Mouse (Mus musculus) mammary gland, adult 2 months (tissue): Measurements from ENCODE around the gene Aasdh. TPM values are rescaled to one million over a fixed set of nuclear protein-coding genes. Genes with fewer than 3 reads are reported as not detected.

ENCODE experiments used
- polyA plus RNA-seq: library from polyadenylated mRNA; depleted of rRNA; stranded (reverse); fragments of >200 nt; gene quantifications from 2 replicates; pipeline ENCODE4 v1.2.3, GENCODE M21; 2012; ENCODE audit warnings: low replicate concordance; rRNA removed

Aasdh gene
- polyA plus RNA-seq, result 7.1 and 15.8 TPM in 2 replicates

GRCm38 (mm10) chr5:76905405-76906154, at the start of gene Aasdh:
Gene Aasdh (minus strand): TSS chr5:76905514.

GRCm38 (mm10) chr5:76951106-76952027, 46.1 kb upstream of the Aasdh start, which contains the start of the genes Paics and Ppat:
Gene Paics (plus strand): TSS chr5:76951307.
Gene Ppat (minus strand): TSS chr5:76951578.

Other genes with a start within 250 kb of the Aasdh start
- gene C530008M17Rik, start 249.0 kb downstream of the Aasdh start, polyA plus RNA-seq, result 0.72 and 0.92 TPM in 2 replicates
- gene Paics, start 45.8 kb upstream of the Aasdh start, polyA plus RNA-seq, result 39.6 and 83.6 TPM in 2 replicates
- gene Ppat, start 46.1 kb upstream of the Aasdh start, polyA plus RNA-seq, result 3.3 and 3.5 TPM in 2 replicates
- 11.5 and 30.5 TPM in 2 replicates for gene Srp72, start 69.2 kb upstream of the Aasdh start, polyA plus RNA-seq
- gene Arl9, start 98.5 kb upstream of the Aasdh start, polyA plus RNA-seq, result 0.33 and 0.98 TPM in 2 replicates
- gene Thegl, start 110.5 kb upstream of the Aasdh start, polyA plus RNA-seq, result not detected in 2 replicates
- 15.9 and 32.1 TPM in 2 replicates for gene Hopx, start 209.6 kb upstream of the Aasdh start, polyA plus RNA-seq